Mouse (Mus musculus) olfactory bulb, adult 2 months (tissue): Measurements from ENCODE around the gene Lman1l. TPM values are rescaled to one million over a fixed set of nuclear protein-coding genes. Genes with fewer than 3 reads are reported as not detected.

Source experiments
- H3K27ac ChIP-seq: fragments of 200-500 bp; 2 replicates; pipeline ENCODE4 v1.5.1; 2012; ENCODE audit warnings: low read depth, low read length; ENCODE audit not compliant: insufficient read depth
- H3K4me1 ChIP-seq: fragments of 200-500 bp; 2 replicates; pipeline ENCODE4 v1.6.1; 2012; ENCODE audit warnings: low read length; ENCODE audit not compliant: control insufficient read depth, insufficient read depth
- H3K4me3 ChIP-seq: fragments of 200-500 bp; 2 replicates; pipeline ENCODE4 v1.5.1; 2012; ENCODE audit warnings: mild to moderate bottlenecking, low read depth, low read length, moderate library complexity; ENCODE audit not compliant: insufficient read depth
- CTCF ChIP-seq: fragments of 200-500 bp; IDR thresholded peaks from 2 replicates; pipeline ENCODE4 v1.5.1; 2012; ENCODE audit warnings: low read depth, mild to moderate bottlenecking, low read length, moderate library complexity; ENCODE audit not compliant: insufficient read depth
- POLR2A ChIP-seq: fragments of 200-500 bp; IDR thresholded peaks from 2 replicates; pipeline ENCODE4 v1.6.1; 2012; ENCODE audit warnings: mild to moderate bottlenecking, low read depth, low read length, moderate library complexity; ENCODE audit not compliant: insufficient read depth
- WGBS: fragments of 180-500 bp; shearing (Covaris S2); methylation state at CpG from one replicate; pipeline ENCODE4 v1.1.7; 2018; 5-methylcytosine and 5-hydroxymethylcytosine counted together
- polyA plus RNA-seq: library from polyadenylated mRNA; stranded (reverse); fragments of >200 nt; gene quantifications from 2 replicates; pipeline ENCODE4 v1.2.4, GENCODE M21; 2012; ENCODE audit warnings: low replicate concordance; ENCODE audit not compliant: missing spikeins, insufficient read depth, insufficient read length

Lman1l gene
- polyA plus RNA-seq, 1 experiment = not detected

GRCm38 (mm10) chr9:57640384-57640783 lies 19.8 kb upstream of the Lman1l start:
- 0 out of 2 replicates have a peak, but pooled peaks have one; percentile 5 for TF ChIP-seq POLR2A
- TF ChIP-seq CTCF = no peak
- WGBS = 17% methylated on average over 15 of the region's 15 CpGs
- Histone ChIP-seq H3K27ac (peak overlapping the region; percentile 87), H3K4me1 (peaks cover 62% of the 10 kb centered on the region), H3K4me3 (peak overlapping the region; percentile 26)

GRCm38 (mm10) chr9:57639661-57640328 lies 19.2 kb upstream of the Lman1l start:
- Histone ChIP-seq H3K4me3 (peak overlapping the region; percentile 26), H3K4me1 (peaks cover 66% of the 10 kb centered on the region), H3K27ac (peak overlapping the region; percentile 87)
- WGBS = 29% methylated on average over 5 of the region's 5 CpGs
- TF ChIP-seq CTCF (no peak), POLR2A (no peak)

GRCm38 (mm10) chr9:57638651-57639459 lies 18.3 kb upstream of the Lman1l start:
- H3K4me1 ChIP-seq = peaks cover 73% of the 10 kb centered on the region
- 22% methylated on average over 8 of the region's 8 CpGs for WGBS
- TF ChIP-seq POLR2A (no peak), CTCF (no peak)
- peak overlapping the region; percentile 90 for H3K27ac ChIP-seq
- H3K4me3 ChIP-seq = peak overlapping the region; percentile 1; the same call in 1 of the 2 replicates

- TF ChIP-seq CTCF (no peak), POLR2A (no peak)
- Histone ChIP-seq H3K4me3 (no peak overlapping the region), H3K4me1 (peaks cover 72% of the 10 kb centered on the region), H3K27ac (peak overlapping the region; percentile 90)
- WGBS = 6% methylated on average over 6 of the region's 6 CpGs
Observed at GRCm38 (mm10) chr9:57637741-57638322, 17.3 kb upstream of the Lman1l start.

GRCm38 (mm10) chr9:57637272-57637671 lies 16.7 kb upstream of the Lman1l start:
- Histone ChIP-seq H3K27ac (peak overlapping the region; percentile 90), H3K4me1 (peaks cover 69% of the 10 kb centered on the region), H3K4me3 (no peak overlapping the region)
- WGBS = 14% methylated on average over 3 of the region's 3 CpGs
- no peak for TF ChIP-seq POLR2A
- no peak for TF ChIP-seq CTCF

- Histone ChIP-seq H3K27ac (peak overlapping the region; percentile 88), H3K4me3 (no peak overlapping the region), H3K4me1 (peaks cover 70% of the 10 kb centered on the region)
- TF ChIP-seq POLR2A (no peak), CTCF (no peak)
- WGBS = 12% methylated on average over 4 of the region's 4 CpGs
Observed at GRCm38 (mm10) chr9:57633481-57634024, 13.0 kb upstream of the Lman1l start.

GRCm38 (mm10) chr9:57629118-57629874 lies 8.7 kb upstream of the Lman1l start:
- TF ChIP-seq POLR2A (no peak), CTCF (peak; percentile 86)

GRCm38 (mm10) chr9:57628717-57629116 lies 8.1 kb upstream of the Lman1l start:
- TF ChIP-seq CTCF (no peak), POLR2A (no peak)
- H3K4me1 ChIP-seq = peaks cover 40% of the 10 kb centered on the region
- 92% methylated on average over 12 of the region's 12 CpGs for WGBS
- H3K27ac ChIP-seq = no peak overlapping the region
- no peak overlapping the region for H3K4me3 ChIP-seq

More at GRCm38 (mm10) chr9:57629118-57629874, 8.7 kb upstream of the Lman1l start:
- H3K4me3 ChIP-seq = no peak overlapping the region
- H3K4me1 ChIP-seq = peaks cover 45% of the 10 kb centered on the region
- 61% methylated on average over 14 of the region's 14 CpGs for WGBS
- no peak overlapping the region for H3K27ac ChIP-seq

- peaks cover 32% of the 10 kb centered on the region for H3K4me1 ChIP-seq
- no peak overlapping the region for H3K27ac ChIP-seq
- no peak overlapping the region for H3K4me3 ChIP-seq
- no peak for TF ChIP-seq CTCF
- no peak for TF ChIP-seq POLR2A
- 91% methylated on average over 11 of the region's 11 CpGs for WGBS
Observed at GRCm38 (mm10) chr9:57627892-57628291, 7.3 kb upstream of the Lman1l start.
